Mouse (Mus musculus) forebrain, embryonic 11.5 days (tissue): ENCODE measurements around the gene Prpsap1. TPM values are rescaled to one million over a fixed set of nuclear protein-coding genes. Genes with fewer than 3 reads are reported as not detected.
"Not testable (repeated sequence)": the region's sequence is repeated elsewhere in the genome, so short reads cannot be mapped to it uniquely, and the experiment has no call there.

Source experiments
- ATAC-seq: fragments of 200-750 bp; cut with Nextera tagmentation; replicated peaks from 2 replicates; pipeline ENCODE4 v1.8.0; 2017; ENCODE audit warnings: moderate TSS enrichment; ENCODE audit not compliant: low FRiP score
- DNase-seq: peaks from one replicate; pipeline ENCODE4 v3.0.0-alpha.2; 2017; ENCODE audit warnings: low spot score
- H3K27ac ChIP-seq: fragments of 300-500 bp; sonication (generic); 2 replicates; pipeline ENCODE4 v1.5.1; 2014; ENCODE audit warnings: low read depth, low read length
- H3K27me3 ChIP-seq: fragments of 300-500 bp; sonication (generic); 2 replicates; pipeline ENCODE4 v1.6.1; 2014; ENCODE audit warnings: mild to moderate bottlenecking, low read length, mixed read lengths; ENCODE audit not compliant: control insufficient read depth, insufficient read depth
- H3K36me3 ChIP-seq: fragments of 300-500 bp; sonication (generic); 2 replicates; pipeline ENCODE4 v1.6.1; 2014; ENCODE audit warnings: mild to moderate bottlenecking, low read length, moderate library complexity, mixed read lengths; ENCODE audit not compliant: control insufficient read depth, insufficient read depth
- H3K4me1 ChIP-seq: fragments of 300-500 bp; sonication (generic); replicated peaks from 2 replicates; pipeline ENCODE4 v1.6.1; 2014; ENCODE audit warnings: low read length, mixed read lengths; ENCODE audit not compliant: control insufficient read depth, insufficient read depth
- H3K4me2 ChIP-seq: fragments of 300-500 bp; sonication (generic); 2 replicates; pipeline ENCODE4 v1.6.1; 2014; ENCODE audit warnings: low read depth, mild to moderate bottlenecking, low read length, moderate library complexity, mixed read lengths; ENCODE audit not compliant: severe bottlenecking
- H3K4me3 ChIP-seq: fragments of 300-500 bp; sonication (generic); 2 replicates; pipeline ENCODE4 v1.5.1; 2014; ENCODE audit warnings: low read depth, low read length
- H3K9ac ChIP-seq: fragments of 300-500 bp; sonication (generic); 2 replicates; pipeline ENCODE4 v1.6.1; 2014; ENCODE audit warnings: low read length
- H3K9me3 ChIP-seq: fragments of 300-500 bp; sonication (generic); 2 replicates; pipeline ENCODE4 v1.6.1; 2016; ENCODE audit warnings: low read length, mixed read lengths; ENCODE audit not compliant: control insufficient read depth
- WGBS: fragments of 180-500 bp; shearing (Covaris S2); extraction: QIAGEN DNeasy Blood & Tissue Kit; methylation state at CpG from one replicate; pipeline ENCODE4 v1.1.7; 2014; 5-methylcytosine and 5-hydroxymethylcytosine counted together
- polyA plus RNA-seq: library from polyadenylated mRNA; unstranded; fragments of >200 nt; fragmentation: Nextera tagmentation; extraction: Ambion mirVana; gene quantifications from 2 replicates; pipeline ENCODE4 v1.2.1, GENCODE M21; 2014

The Prpsap1 gene
- polyA plus RNA-seq, 1 experiment from 2014 or later: 195 TPM

DNA sequence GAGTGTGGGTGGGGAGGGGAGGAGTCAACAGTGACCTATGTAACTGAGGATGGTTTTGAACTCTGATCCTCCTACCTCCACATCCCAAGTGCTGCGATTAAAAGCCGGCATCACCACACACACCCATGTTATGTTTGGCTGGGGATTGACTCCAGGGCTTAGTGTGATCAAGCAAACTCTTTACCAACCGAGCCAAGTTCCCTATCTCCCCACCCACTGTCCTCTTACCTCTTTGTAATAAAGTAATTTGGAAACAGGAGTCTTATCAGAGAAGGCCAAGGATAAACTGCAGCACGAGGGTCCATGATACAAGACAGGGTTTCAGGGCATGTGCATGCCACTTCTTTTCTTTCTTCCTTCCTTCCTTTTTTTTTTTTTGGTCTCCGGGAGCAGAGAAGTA lies 811 bp downstream of the Prpsap1 start:
- H3K9ac ChIP-seq: no peak overlapping the region
- H3K27ac ChIP-seq: no peak overlapping the region
- H3K4me2 ChIP-seq: no peak overlapping the region
- no peaks in the 10 kb centered on the region for H3K27me3 ChIP-seq
- H3K4me1 ChIP-seq: peaks cover 7% of the 10 kb centered on the region; the same call in 1 of the 2 replicates
- no peaks in the 10 kb centered on the region for H3K36me3 ChIP-seq
- ATAC-seq (no peak), DNase-seq (no peak)
- no peaks in the 10 kb centered on the region; the same call in 1 of the 2 replicates for H3K9me3 ChIP-seq
- 88% methylated on average over 5 of the region's 5 CpGs for WGBS
- no peak overlapping the region for H3K4me3 ChIP-seq

- not testable (repeated sequence) for H3K27me3 ChIP-seq, H3K4me2 ChIP-seq, ATAC-seq, H3K27ac ChIP-seq, H3K4me1 ChIP-seq, H3K36me3 ChIP-seq, DNase-seq, H3K9ac ChIP-seq, H3K9me3 ChIP-seq, H3K4me3 ChIP-seq
- WGBS: 50% methylated on average over 1 of the region's 1 CpGs
Measured at GRCm38 (mm10) chr11:116492507-116492906, 1.5 kb downstream of the Prpsap1 start.

DNA sequence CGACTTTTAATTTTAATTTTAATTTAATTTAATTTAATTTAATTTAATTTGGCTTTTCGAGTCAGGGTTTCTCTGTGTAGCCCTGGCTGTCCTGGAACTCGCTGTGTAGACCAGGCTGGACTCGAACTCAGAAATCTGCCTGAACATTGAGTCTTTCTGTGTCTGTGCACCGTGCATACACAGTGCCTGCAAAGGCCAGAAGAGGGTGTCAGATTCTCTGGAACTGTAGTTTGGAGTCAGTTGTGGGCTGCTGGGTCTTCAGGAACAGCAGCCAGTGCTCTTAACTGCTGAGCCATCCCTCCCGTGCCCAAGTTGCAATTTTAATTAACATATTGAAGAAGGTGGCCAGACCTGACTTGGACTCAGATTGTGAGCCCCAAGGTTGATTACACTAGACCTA lies 2.7 kb downstream of the Prpsap1 start:
- Histone ChIP-seq H3K4me1 (peaks cover 7% of the 10 kb centered on the region; the same call in 1 of the 2 replicates), H3K9ac (no peak overlapping the region), H3K9me3 (no peaks in the 10 kb centered on the region; the same call in 1 of the 2 replicates), H3K27ac (no peak overlapping the region), H3K4me3 (no peak overlapping the region), H3K36me3 (peaks cover 6% of the 10 kb centered on the region; the same call in 1 of the 2 replicates), H3K4me2 (no peak overlapping the region), H3K27me3 (no peaks in the 10 kb centered on the region)
- no peak for DNase-seq
- ATAC-seq: no peak
- 75% methylated on average over 6 of the region's 6 CpGs for WGBS

- H3K9ac ChIP-seq: peak overlapping the region; percentile 95
- DNase-seq: peak; percentile 93
- WGBS: under 1% methylated on average over 61 of the region's 62 CpGs
- peaks cover 6% of the 10 kb centered on the region; the same call in 1 of the 2 replicates for H3K36me3 ChIP-seq
- no peaks in the 10 kb centered on the region; the same call in 1 of the 2 replicates for H3K9me3 ChIP-seq
- peak overlapping the region; percentile 70 for H3K4me3 ChIP-seq
- peak; percentile 92 for ATAC-seq
- H3K27me3 ChIP-seq: no peaks in the 10 kb centered on the region
- H3K4me1 ChIP-seq: peaks cover 7% of the 10 kb centered on the region; the same call in 1 of the 2 replicates
- H3K4me2 ChIP-seq: peak overlapping the region; percentile 58
- peak overlapping the region; percentile 81 for H3K27ac ChIP-seq
Measured at GRCm38 (mm10) chr11:116490232-116491107, 3.5 kb downstream of the Prpsap1 start.

DNA sequence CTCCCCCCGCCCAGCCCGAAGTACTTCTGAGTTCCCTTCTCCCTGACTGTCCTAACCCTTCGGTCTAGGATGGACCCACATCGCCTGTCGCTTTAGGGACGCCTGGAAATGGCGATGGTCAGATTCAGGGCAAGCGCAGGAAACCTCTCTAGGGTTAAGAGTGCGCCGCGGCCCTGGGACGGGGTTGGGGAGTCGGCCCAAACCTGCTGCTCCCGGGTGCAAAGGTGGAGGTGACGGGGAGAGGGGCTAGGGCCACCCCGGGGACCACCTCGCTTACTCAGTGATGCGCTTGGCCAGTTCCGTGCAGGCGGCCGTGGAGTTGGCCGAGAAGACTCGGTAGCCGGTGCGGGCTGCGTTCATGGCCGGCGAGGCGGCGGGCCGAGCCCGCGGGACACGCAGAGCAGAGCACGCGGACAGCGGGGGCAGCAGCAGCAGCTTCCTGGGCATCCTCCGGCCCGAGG lies 4.2 kb downstream of the Prpsap1 start:
- Histone ChIP-seq H3K4me3 (peak overlapping the region; percentile 70), H3K27ac (peak overlapping the region; percentile 81), H3K4me1 (peaks cover 7% of the 10 kb centered on the region; the same call in 1 of the 2 replicates), H3K36me3 (peaks cover 6% of the 10 kb centered on the region; the same call in 1 of the 2 replicates), H3K4me2 (peak overlapping the region; percentile 58), H3K9ac (peak overlapping the region; percentile 95), H3K27me3 (no peaks in the 10 kb centered on the region), H3K9me3 (no peaks in the 10 kb centered on the region; the same call in 1 of the 2 replicates)
- no peak for DNase-seq
- peak; percentile 74 for ATAC-seq
- WGBS: under 1% methylated on average over 39 of the region's 39 CpGs

GRCm38 (mm10) chr11:116488693-116489375 lies 5.2 kb downstream of the Prpsap1 start:
- Histone ChIP-seq H3K27me3 (no peaks in the 10 kb centered on the region), H3K27ac (no peak overlapping the region), H3K4me2 (peak overlapping the region; percentile 58), H3K9me3 (no peaks in the 10 kb centered on the region; the same call in 1 of the 2 replicates), H3K4me1 (peaks cover 7% of the 10 kb centered on the region; the same call in 1 of the 2 replicates), H3K4me3 (peak overlapping the region; percentile 70), H3K36me3 (peaks cover 6% of the 10 kb centered on the region; the same call in 1 of the 2 replicates), H3K9ac (peak overlapping the region; percentile 95)
- no peak for ATAC-seq
- WGBS: 72% methylated on average over 14 of the region's 14 CpGs
- DNase-seq: no peak

- Histone ChIP-seq H3K27ac (no peak overlapping the region), H3K36me3 (peaks cover 10% of the 10 kb centered on the region; the same call in 1 of the 2 replicates), H3K4me1 (peaks cover 7% of the 10 kb centered on the region; the same call in 1 of the 2 replicates), H3K9me3 (no peaks in the 10 kb centered on the region; the same call in 1 of the 2 replicates), H3K27me3 (no peaks in the 10 kb centered on the region), H3K9ac (no peak overlapping the region), H3K4me3 (no peak overlapping the region), H3K4me2 (no peak overlapping the region)
- ATAC-seq (no peak), DNase-seq (no peak)
Measured at GRCm38 (mm10) chr11:116488207-116488606, 5.8 kb downstream of the Prpsap1 start.

GRCm38 (mm10) chr11:116484261-116484660 lies 9.7 kb downstream of the Prpsap1 start:
- Histone ChIP-seq H3K4me3 (no peak overlapping the region), H3K9ac (no peak overlapping the region), H3K4me1 (0 out of 2 replicates have a peak, but pooled peaks cover 3% of the 10 kb centered on the region), H3K27ac (no peak overlapping the region), H3K27me3 (no peaks in the 10 kb centered on the region), H3K36me3 (peaks cover 18% of the 10 kb centered on the region; the same call in 1 of the 2 replicates), H3K9me3 (no peaks in the 10 kb centered on the region; the same call in 1 of the 2 replicates), H3K4me2 (no peak overlapping the region)
- ATAC-seq: no peak
- WGBS: 94% methylated on average over 8 of the region's 8 CpGs
- no peak for DNase-seq
